Mouse (Mus musculus): ENCODE data around the gene C3ar1. TPM values are rescaled to one million over a fixed set of nuclear protein-coding genes. Genes with fewer than 3 reads are reported as not detected.

The C3ar1 gene
- polyA plus RNA-seq, 1 experiment from 2014 or later: 0.85 TPM

GRCm38 (mm10) chr6:122821822-122822221 is 34.1 kb downstream of the C3ar1 start:
- peaks cover 5% of the 10 kb centered on the region; the same call in 1 of the 2 replicates for H3K36me3 ChIP-seq
- no peak for DNase-seq (ENCODE audit: low spot score)
- WGBS: 65% methylated on average over 9 of the region's 9 CpGs
- peak overlapping the region; percentile 95; the same call in 1 of the 2 replicates for H3K4me3 ChIP-seq
- H3K4me1 ChIP-seq: peaks cover 60% of the 10 kb centered on the region
- no peaks in the 10 kb centered on the region for H3K27me3 ChIP-seq (ENCODE audit: insufficient read depth, poor library complexity, severe bottlenecking)
- H3K27ac ChIP-seq: no peak overlapping the region
- no peaks in the 10 kb centered on the region for H3K9me3 ChIP-seq

- peak overlapping the region; percentile 95 for H3K4me3 ChIP-seq
- H3K4me1 ChIP-seq: peaks cover 52% of the 10 kb centered on the region
- H3K27me3 ChIP-seq (ENCODE audit: insufficient read depth, poor library complexity, severe bottlenecking): no peaks in the 10 kb centered on the region
- H3K27ac ChIP-seq: peak overlapping the region; percentile 97; the same call in 1 of the 2 replicates
- no peak for DNase-seq (ENCODE audit: low spot score)
- peaks cover 5% of the 10 kb centered on the region; the same call in 1 of the 2 replicates for H3K36me3 ChIP-seq
- no peaks in the 10 kb centered on the region for H3K9me3 ChIP-seq
- 31% methylated on average over 15 of the region's 15 CpGs for WGBS
These were observed 34.9 kb downstream of the C3ar1 start for GRCm38 (mm10) chr6:122820799-122821650.

- DNase-seq (ENCODE audit: low spot score): no peak
- H3K9me3 ChIP-seq: no peaks in the 10 kb centered on the region
- peak overlapping the region; percentile 95 for H3K4me3 ChIP-seq
- peaks cover 45% of the 10 kb centered on the region for H3K4me1 ChIP-seq
- H3K36me3 ChIP-seq: peaks cover 5% of the 10 kb centered on the region; the same call in 1 of the 2 replicates
- H3K27me3 ChIP-seq (ENCODE audit: insufficient read depth, poor library complexity, severe bottlenecking): no peaks in the 10 kb centered on the region
- H3K27ac ChIP-seq: peak overlapping the region; percentile 97
- WGBS: under 1% methylated on average over 38 of the region's 38 CpGs
These were observed 35.7 kb downstream of the C3ar1 start for GRCm38 (mm10) chr6:122820071-122820798.

- no peaks in the 10 kb centered on the region for H3K9me3 ChIP-seq
- WGBS: 3% methylated on average over 60 of the region's 61 CpGs
- peak within 1 kb of the TSS; percentile 95 for H3K4me3 ChIP-seq
- no peaks in the 10 kb centered on the region for H3K27me3 ChIP-seq (ENCODE audit: insufficient read depth, poor library complexity, severe bottlenecking)
- H3K27ac ChIP-seq: peak within 1 kb of the TSS; percentile 97
- peaks cover 37% of the 10 kb centered on the region for H3K4me1 ChIP-seq
- DNase-seq (ENCODE audit: low spot score): peak; percentile 84
- peaks cover 5% of the 10 kb centered on the region; the same call in 1 of the 2 replicates for H3K36me3 ChIP-seq
These were observed 36.5 kb downstream of the C3ar1 start, which contains the start of gene Foxj2 for GRCm38 (mm10) chr6:122819306-122820070. Foxj2 (plus strand) TSS chr6:122819914.

- H3K36me3 ChIP-seq: no peaks in the 10 kb centered on the region
- WGBS: 87% methylated on average over 4 of the region's 4 CpGs
- peaks cover 7% of the 10 kb centered on the region for H3K4me1 ChIP-seq
- H3K27ac ChIP-seq: no peak overlapping the region
- H3K27me3 ChIP-seq (ENCODE audit: insufficient read depth, poor library complexity, severe bottlenecking): no peaks in the 10 kb centered on the region
- no peaks in the 10 kb centered on the region for H3K9me3 ChIP-seq
- H3K4me3 ChIP-seq: no peak overlapping the region
- DNase-seq (ENCODE audit: low spot score): no peak
These were observed 42.3 kb downstream of the C3ar1 start for GRCm38 (mm10) chr6:122813640-122814039.

- no peaks in the 10 kb centered on the region for H3K9me3 ChIP-seq
- no peaks in the 10 kb centered on the region for H3K27me3 ChIP-seq (ENCODE audit: insufficient read depth, poor library complexity, severe bottlenecking)
- no peak overlapping the region for H3K4me3 ChIP-seq
- no peaks in the 10 kb centered on the region for H3K36me3 ChIP-seq
- WGBS: 87% methylated on average over 4 of the region's 4 CpGs
- DNase-seq (ENCODE audit: low spot score): no peak
- H3K4me1 ChIP-seq: peaks cover 7% of the 10 kb centered on the region
- no peak overlapping the region for H3K27ac ChIP-seq
These were observed 43.2 kb downstream of the C3ar1 start for GRCm38 (mm10) chr6:122812716-122813115.

- H3K27ac ChIP-seq: peak overlapping the region; percentile 98
- 25% methylated on average over 16 of the region's 16 CpGs for WGBS
- no peaks in the 10 kb centered on the region for H3K9me3 ChIP-seq
- peaks cover 7% of the 10 kb centered on the region for H3K4me1 ChIP-seq
- H3K36me3 ChIP-seq: no peaks in the 10 kb centered on the region
- DNase-seq (ENCODE audit: low spot score): peak; percentile 89
- no peaks in the 10 kb centered on the region for H3K27me3 ChIP-seq (ENCODE audit: insufficient read depth, poor library complexity, severe bottlenecking)
- H3K4me3 ChIP-seq: peak overlapping the region; percentile 81
These were observed 44.0 kb downstream of the C3ar1 start for GRCm38 (mm10) chr6:122811771-122812600.

GRCm38 (mm10) chr6:122811280-122811652 is 44.7 kb downstream of the C3ar1 start:
- 1% methylated on average over 38 of the region's 38 CpGs for WGBS
- Histone ChIP-seq H3K36me3 (no peaks in the 10 kb centered on the region), H3K27me3 (ENCODE audit: insufficient read depth, poor library complexity, severe bottlenecking) (no peaks in the 10 kb centered on the region), H3K4me1 (peaks cover 7% of the 10 kb centered on the region), H3K4me3 (peak overlapping the region; percentile 81), H3K27ac (peak overlapping the region; percentile 98), H3K9me3 (no peaks in the 10 kb centered on the region)
- DNase-seq (ENCODE audit: low spot score): peak; percentile 97

GRCm38 (mm10) chr6:122810615-122811279 is 45.2 kb downstream of the C3ar1 start:
- Histone ChIP-seq H3K27me3 (ENCODE audit: insufficient read depth, poor library complexity, severe bottlenecking) (no peaks in the 10 kb centered on the region), H3K4me1 (peaks cover 7% of the 10 kb centered on the region), H3K4me3 (peak overlapping the region; percentile 81), H3K36me3 (no peaks in the 10 kb centered on the region), H3K27ac (peak overlapping the region; percentile 98), H3K9me3 (no peaks in the 10 kb centered on the region)
- DNase-seq (ENCODE audit: low spot score): peak; percentile 99
- WGBS: under 1% methylated on average over 30 of the region's 30 CpGs

GRCm38 (mm10) chr6:122810022-122810614 is 45.8 kb downstream of the C3ar1 start:
- DNase-seq (ENCODE audit: low spot score): no peak
- peak overlapping the region; percentile 98 for H3K27ac ChIP-seq
- no peaks in the 10 kb centered on the region for H3K9me3 ChIP-seq
- H3K36me3 ChIP-seq: no peaks in the 10 kb centered on the region
- H3K27me3 ChIP-seq (ENCODE audit: insufficient read depth, poor library complexity, severe bottlenecking): no peaks in the 10 kb centered on the region
- H3K4me3 ChIP-seq: peak overlapping the region; percentile 81
- H3K4me1 ChIP-seq: peaks cover 7% of the 10 kb centered on the region
- under 1% methylated on average over 11 of the region's 11 CpGs for WGBS

GRCm38 (mm10) chr6:122804418-122804817 is 51.5 kb downstream of the C3ar1 start:
- Histone ChIP-seq H3K36me3 (no peaks in the 10 kb centered on the region), H3K4me3 (no peak overlapping the region), H3K9me3 (no peaks in the 10 kb centered on the region), H3K27ac (no peak overlapping the region), H3K27me3 (ENCODE audit: insufficient read depth, poor library complexity, severe bottlenecking) (peaks cover 9% of the 10 kb centered on the region; the same call in 1 of the 2 replicates), H3K4me1 (peaks cover 16% of the 10 kb centered on the region)
- peak; percentile 90 for DNase-seq (ENCODE audit: low spot score)
- 25% methylated on average over 5 of the region's 5 CpGs for WGBS

Measured in heart, embryonic 10.5 days (tissue).